Mouse (Mus musculus) gastrocnemius, adult 8-10 months (tissue): ENCODE results near the gene Nxt2. TPM values are rescaled to one million over a fixed set of nuclear protein-coding genes. Genes with fewer than 3 reads are reported as not detected.
"Not testable (repeated sequence)": the region's sequence is repeated elsewhere in the genome, so short reads cannot be mapped to it uniquely, and the experiment has no call there.

ENCODE experiments used
- DNase-seq, 2 experiments: peaks; one replicate each; pipeline ENCODE4 v3.0.0; 2022; ENCODE audit warnings: low spot score in 2 of 2
- total RNA-seq, 4 experiments: library from RNA; stranded (reverse); gene quantifications; 2 replicates each; pipeline ENCODE4 v1.2.4; 2022

The Nxt2 gene
- 1 to 10 TPM; 2.7 to 3.6 (median 2.9) TPM for total RNA-seq

DNA sequence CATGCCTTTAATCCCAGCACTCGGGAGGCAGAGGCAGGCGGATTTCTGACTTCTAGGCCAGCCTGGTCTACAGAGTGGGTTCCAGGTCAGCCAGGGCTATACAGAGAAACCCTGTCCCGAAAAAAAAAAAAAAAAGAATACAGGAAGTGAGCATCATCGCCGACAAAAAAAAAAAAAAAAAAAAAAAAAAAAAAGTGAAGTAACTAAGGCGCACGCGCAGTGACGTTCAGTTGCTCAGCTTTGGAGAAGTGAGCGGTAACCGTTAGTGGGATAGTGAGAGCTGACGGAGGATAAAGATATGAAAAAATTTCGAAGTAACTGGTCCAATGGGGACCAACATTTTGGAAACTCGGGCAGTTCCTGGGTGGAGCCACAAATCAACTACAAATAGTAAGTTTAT, at the start of gene Nxt2:
Nxt2 (plus strand) TSS at position 229 of the 400 bp plus-strand sequence.
- DNase-seq = no peak

DNA sequence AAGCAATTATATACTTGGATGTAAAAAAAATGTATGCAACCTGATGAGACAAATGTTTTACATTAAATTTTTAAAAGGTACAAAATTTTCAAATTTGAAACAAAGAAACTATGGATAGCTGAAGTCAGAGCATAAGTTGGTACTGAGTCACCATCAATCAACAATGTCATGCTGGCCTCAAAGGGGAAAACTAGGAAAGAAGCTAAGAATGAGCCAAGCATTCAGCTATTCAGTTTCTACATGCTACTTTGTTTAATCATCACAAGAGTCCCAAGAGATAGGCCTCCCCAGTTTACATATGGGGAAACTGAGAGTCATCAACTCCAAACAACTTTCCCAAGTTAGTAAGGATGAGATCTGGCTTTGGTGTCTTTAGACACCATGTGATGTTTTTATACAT, 49.6 kb upstream of the Nxt2 start:
- DNase-seq = no peak

DNA sequence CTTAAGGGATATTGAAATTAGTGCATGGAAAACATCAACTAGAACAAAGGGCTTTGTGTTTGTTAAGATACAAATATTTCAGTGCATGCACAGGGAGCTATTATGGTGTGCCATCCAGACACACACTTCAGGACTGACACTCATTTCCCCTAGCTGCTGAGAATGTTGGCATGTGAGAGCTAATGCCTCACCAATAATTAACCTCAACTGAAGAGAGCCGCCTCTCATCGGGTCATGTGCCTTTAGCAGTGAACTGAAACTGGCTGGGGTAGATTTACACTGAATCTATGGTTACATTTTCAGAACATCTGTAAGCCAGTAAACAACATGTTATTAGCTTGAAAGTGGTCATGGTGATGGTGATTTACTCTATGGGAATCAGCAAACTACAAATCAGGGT, 44.5 kb upstream of the Nxt2 start:
- no peak for DNase-seq

DNA sequence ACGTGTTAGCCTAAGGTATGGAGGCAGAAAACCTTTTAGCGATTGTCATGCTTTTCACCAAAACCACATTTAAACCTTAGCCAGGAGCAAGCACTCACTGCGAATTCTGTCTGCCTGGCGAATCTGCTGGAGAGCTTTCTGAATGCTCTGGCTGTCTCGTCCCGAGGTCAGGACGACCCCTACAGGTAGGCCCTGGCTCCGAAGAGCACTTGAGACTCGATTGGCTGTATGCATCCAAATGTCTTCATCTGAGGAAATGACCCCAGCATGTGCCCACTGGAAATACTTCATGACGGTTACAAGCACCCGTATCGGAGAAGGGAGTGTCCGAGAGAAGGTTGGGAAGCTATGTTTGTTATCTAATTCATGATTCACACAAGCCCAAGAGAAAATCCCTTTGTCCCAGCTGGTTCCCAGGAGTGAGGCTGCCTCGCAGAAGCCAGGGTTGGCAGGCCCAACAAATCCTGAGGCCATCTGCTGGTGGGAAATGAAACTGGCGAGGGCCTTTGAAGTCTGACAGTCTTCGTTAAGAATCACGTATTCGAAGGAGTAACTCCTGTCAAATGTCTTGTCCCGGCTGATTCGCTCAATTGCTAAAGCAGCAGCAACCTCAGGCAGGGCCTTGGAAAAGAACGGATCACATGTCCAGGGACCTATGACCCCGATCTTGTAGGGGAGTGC, 37.4 kb upstream of the Nxt2 start:
- DNase-seq = no peak

DNA sequence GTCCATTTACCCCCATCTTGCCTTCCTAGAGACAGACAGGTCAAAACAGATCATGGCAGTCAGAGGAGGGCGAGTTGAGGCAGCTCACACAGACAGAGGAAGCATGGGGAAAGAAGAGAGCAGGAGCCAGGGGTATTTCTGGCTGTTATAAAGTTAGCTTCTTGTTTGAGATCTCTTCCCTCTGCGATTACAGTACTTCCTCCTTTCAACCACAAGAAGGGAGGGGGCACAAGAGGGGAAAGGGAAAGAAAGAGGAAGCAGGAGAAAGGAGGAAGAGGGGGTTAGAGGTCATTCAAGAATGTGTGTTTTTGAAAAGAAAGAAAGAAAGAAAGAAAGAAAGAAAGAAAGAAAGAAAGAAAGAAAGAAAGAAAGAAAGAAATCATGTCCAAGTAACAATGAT, 36.2 kb upstream of the Nxt2 start:
- no peak for DNase-seq

DNA sequence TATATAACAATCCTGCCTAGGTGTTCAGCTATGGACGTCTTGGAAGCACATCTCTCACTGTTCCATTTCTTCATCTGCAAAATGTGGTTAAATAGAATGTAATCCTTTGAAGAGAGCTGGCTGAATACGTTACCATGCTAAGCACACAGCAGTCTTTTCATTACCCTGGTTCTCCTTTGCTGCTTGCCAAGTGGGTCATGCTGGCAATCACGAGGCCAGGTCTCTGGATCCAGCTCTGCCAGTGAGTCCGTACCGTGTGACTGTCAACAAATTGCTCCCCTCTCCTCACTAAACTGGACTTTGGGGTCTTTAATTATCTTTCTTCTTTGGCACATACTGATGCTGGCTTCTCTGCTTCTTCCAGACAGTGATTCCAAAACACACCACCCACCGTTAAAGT, 32.1 kb upstream of the Nxt2 start:
- DNase-seq = no peak

DNA sequence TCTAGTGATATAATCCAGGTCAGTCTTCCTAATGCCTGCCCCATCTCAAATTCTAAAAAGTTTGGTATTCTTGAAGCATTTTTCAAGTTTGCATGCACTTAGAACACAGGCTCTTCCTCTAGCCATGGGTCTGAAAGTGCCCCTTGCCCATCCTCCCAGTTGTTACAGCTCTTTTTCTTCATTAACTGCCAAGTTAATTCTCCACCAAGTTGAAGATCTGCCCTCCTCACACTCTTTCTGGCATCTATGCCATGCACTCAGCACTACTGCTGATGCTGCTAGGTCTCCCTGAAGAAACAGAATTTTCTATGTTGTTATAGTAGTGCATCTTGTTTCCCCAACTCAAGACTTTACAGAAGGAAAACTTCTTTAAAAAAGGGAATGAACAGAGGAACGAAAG, 31.0 kb upstream of the Nxt2 start:
- DNase-seq = no peak

DNA sequence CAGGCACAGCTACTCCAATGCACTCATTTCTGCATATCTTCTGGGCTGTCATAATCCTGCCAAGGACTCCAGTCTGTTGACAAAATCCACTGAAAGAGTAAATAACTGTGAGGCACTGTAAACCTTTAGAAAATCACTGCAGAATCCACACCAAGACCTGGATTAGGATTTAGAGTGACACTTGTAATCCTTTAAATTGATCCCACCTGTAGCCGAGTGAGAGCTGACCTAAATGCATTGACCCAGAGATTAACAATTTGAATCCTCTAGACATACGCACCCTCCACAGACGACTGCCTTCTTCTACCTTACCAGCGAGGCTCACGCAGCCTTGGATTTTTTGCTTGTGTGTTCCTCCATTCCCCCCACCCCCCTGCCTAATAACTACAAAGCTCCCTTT, 29.7 kb upstream of the Nxt2 start, which contains the start of gene Gucy2f:
Gucy2f (minus strand) TSS at position 101 of the 400 bp plus-strand sequence.
- DNase-seq = no peak

DNA sequence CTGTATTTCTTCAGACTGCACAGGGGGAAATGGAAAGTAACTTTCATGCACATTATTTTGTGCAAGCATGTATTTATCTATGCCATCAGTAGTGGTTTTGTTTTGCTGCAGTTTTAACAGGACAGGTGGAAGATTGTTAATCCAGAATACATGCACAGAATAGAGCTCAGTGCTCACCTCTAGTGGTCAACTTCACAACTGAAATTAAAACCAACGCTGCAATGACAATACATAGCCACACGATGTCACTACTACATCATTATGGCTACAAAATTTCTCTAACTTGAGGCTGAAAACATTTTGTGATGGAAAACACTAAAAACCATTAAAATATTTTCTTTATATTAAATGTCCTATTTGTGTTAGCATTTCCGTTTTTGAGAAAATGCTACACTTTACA, 26.3 kb upstream of the Nxt2 start:
- no peak for DNase-seq

DNA sequence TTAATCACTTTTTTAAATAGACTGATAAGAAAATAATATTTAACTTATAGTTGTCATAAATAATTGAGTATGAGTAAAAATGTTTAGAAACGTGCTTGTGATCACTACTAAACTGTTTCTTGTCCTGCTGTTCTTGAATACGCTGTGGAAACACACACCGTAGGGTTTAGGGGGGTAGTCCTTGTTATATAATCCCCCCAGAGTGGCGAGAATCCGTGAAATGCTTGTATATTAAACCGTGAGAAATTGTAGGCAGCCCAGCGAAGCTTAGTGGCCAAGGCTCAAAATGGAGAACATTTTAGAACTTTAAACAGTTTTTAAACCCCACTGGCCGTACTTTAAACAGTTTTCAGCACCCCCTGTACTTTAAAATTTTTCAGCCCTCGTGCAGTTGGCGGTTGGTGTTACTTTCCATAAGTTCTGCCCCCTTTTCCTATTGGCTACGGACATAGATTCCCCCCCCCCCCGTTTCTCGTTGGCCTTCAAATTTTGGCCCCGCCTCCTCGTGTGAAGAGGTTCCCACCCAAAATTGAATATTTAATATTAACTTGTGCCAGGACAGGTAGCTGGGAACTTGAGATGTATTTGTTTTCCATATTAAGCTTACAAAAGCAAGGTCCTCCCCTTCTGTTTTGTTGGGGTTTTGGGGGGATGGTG, 956 bp downstream of the Nxt2 start:
- DNase-seq = no peak

DNA sequence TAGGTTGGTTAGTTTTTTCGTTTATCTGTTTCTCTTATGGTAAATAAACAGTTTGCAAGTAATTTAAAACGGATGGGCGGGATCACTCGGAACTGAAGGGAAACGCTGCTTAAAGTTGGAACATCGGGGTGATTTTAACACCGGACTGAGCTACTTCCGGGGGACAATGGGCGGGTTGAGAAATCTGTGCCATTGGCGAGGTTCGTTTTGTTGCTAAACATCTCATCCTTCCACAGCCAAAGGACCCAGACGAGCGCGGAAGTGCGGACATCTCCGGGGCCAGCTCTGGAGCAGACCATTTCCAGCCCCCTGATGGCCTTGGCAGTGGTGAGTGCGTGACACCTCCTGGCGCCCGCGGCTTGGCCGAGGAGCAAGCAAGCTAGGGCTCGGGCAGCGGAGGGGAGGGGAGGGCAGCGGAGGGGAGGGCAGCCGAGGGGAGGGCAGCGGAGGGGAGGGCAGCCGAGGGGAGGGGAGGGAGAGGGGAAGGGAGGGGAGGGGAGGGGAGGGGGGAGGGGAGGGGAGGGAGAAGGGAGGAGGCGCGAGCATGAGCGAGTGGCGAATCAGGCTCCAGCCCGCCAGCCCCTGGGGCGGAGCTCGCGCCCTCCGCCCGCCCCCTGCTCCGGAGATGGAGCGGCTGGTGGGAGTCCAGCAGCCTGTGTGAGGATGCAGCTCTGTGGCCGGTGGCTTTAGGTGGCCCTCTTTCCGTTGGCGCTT, 1.6 kb downstream of the Nxt2 start:
- peak; percentile 38 to 58 for DNase-seq

DNA sequence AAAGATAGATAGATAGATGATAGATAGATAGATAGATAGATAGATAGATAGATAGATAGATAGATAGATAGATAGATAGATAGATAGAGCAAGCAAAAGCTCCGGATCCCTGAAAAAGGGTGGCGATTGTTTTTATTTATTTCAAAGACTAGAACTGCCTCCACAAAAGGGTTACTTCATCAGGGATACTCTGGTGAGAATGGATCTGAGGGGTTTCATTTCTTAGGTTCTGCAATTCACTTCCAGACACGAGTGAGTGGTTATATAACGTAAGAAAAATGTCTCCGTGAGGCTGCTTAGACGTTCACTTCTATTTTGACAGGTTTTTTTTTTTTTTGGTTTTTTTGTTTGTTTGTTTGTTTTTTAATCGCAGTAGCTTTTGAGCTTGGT, 2.2 kb downstream of the Nxt2 start:
- no peak for DNase-seq

DNA sequence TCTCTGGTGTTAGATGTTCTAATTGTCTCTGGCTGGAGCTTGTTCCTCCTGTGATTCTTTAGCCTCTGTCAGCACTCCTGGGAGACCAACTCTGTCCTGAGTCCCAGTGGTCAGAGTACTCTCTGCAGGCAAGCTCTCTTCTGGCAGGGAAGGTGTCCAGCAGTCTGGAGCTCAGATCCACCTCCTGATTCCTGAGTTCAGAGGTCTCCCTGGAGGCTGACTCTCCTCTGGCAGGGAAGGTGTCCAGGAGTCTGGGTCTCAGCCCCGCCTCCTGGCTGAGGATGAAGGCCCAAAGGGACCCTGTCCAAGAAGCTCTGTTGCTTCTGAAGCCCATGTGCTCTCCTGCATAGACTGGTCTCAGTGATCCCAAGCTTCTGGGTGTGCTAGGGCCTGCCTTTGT, 9.6 kb downstream of the Nxt2 start:
- DNase-seq = not testable (repeated sequence)

DNA sequence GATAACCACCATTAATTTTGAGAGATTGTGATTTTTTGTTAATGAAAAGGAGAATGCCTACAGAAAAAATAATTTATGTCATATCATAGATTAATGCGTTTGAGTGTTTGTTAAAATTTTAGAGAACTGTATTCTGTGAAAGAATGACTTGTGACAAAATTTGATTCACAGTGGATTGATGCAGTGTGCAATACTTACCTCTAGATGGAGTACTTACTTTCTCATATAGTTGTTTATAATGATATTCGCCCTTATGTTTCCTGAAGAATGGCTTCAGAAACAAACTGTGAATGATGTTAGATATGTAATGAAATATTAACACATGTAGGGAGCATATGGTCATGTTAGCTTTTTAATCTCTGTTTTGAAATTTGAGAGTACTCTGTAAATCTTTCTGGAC, 10.5 kb downstream of the Nxt2 start:
- no peak for DNase-seq

DNA sequence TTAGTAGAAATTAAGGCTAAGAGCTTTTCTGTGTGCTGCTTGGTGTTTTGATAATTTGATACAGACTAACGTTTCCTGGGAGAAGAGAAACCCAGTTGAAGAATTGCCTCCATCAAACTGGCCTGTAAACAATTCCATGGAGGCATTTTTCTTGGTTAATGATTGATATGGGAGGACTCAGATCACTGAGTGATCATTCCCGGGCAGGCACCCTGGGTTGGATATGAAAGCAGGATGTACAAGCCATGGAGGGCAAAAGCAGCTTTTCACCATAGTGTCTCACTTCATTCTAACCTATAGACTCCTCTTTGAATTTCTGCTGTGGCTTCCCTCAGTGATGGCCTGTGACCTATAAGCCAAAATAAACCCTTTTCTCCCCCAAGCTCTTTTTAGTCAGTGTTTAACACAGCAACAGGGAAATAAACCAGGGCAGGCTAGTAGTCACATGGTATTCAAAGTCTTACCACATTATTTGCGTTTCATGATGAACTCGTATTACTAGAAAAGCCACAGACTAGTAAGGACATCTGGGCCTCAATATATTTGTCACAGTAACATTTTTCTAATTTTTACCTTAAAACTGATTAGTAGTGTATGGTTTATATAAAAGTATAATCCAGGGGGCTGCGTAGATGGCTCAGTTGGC, 19.2 kb downstream of the Nxt2 start:
- no peak for DNase-seq

DNA sequence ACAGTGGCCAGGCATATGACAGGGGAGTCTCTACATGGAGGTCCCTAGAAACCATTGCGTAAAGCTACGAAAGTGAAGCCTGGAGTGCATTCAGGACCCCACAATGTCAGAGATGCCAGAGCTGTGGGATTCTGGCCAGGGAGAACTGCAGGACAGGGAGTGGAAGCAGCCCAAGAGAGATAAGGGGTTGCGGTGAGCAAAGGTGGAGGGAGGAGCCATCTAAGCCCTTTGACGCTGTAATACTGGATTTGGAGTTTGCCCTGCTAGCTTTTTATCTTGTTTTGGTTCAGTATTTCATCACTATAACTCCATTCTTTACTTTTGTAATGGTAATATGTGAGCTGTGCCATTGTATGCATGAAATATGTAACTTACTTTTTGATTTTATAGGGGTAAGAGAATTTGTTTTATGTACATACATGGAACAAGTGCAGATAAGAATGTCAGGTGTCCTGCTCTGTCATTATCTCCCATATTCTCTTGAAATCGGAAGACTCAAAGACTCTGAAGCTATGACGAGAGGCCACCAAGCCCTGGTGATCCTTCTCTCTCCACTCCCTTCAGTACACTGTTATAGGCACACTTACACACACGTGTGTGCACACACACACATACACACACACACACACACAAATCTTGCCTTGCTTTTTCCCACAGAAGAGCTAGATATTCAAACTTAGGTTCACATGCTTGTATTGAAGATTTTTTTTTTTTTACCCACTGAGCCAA, 23.6 kb downstream of the Nxt2 start:
- DNase-seq = no peak

DNA sequence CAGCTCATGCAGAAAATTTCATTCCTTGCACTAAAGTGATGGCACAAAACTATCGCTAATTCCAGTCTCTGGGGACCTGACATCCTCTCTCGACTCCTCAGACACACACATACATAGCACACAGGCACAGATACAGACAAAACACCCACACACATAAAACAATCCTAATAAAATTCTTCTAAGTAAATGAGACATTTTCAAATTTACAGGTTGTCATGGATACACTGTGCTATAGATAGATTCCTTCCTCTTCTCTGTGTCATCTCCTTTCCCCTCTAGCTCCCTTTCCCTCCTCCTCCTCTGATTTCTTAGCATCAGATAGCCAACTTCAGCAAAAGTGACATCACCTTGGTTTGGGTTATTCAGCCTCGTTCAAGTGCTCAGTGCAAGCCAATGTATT, 49.5 kb downstream of the Nxt2 start:
- no peak for DNase-seq

DNA sequence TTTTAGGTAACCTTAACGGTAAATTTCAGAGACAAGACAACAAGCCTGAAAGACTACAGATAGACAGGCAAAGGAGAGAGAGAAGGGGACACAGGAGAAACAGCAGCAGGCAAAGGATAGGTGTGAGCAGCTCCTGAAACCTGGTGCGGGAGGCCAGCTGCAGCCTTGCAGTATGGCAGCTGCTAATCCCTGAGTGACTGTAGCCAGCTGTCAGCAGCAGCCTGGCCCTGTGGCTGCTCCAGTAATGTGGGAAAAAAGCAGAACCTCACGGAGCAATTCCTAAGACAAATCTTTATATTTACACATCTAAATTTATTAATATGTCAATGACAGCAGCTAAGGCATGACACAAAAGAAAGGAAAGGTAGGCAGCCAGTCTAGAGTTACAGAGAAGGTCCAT, 50.0 kb downstream of the Nxt2 start:
- DNase-seq = no peak

DNA sequence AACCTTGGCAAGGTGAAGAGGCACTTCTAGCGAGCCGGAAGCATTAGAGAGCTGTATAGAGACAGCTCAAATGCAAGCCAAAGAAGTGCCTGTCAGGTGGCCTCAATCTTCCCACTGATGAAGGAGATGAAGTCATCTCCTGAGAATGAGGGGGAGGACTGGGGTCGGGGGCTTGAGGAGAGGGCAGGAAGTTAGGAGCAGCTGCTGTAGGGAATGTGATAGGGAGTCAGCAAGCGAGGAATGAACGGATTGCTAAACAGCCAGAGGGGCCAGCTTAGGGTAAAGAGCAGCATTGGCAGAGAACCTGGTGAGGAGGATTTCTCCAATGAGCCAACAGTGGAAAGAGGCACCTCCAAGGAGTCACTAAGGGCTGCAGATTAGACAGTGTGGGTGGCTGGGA, 59.3 kb downstream of the Nxt2 start:
- no peak for DNase-seq
